Mouse (Mus musculus) limb, embryonic 15.5 days (tissue): Measurements from ENCODE around the gene Cdca5. TPM values are rescaled to one million over a fixed set of nuclear protein-coding genes. Genes with fewer than 3 reads are reported as not detected.

Source experiments
- ATAC-seq: fragments of 200-750 bp; cut with Nextera tagmentation; 2 replicates; pipeline ENCODE4 v1.8.0; 2017; ENCODE audit warnings: low read depth, moderate TSS enrichment; ENCODE audit not compliant: insufficient number of reproducible peaks, low FRiP score, low TSS enrichment
- H3K27ac ChIP-seq: fragments of 300-500 bp; sonication (generic); 2 replicates; pipeline ENCODE4 v1.5.1; 2015; ENCODE audit warnings: moderate library complexity, mild to moderate bottlenecking, inconsistent platforms
- H3K27me3 ChIP-seq: fragments of 300-500 bp; sonication (generic); 2 replicates; pipeline ENCODE4 v1.6.1; 2015; ENCODE audit warnings: inconsistent platforms
- H3K36me3 ChIP-seq: fragments of 300-500 bp; sonication (generic); 2 replicates; pipeline ENCODE4 v1.6.1; 2015; ENCODE audit warnings: inconsistent platforms
- H3K4me1 ChIP-seq: fragments of 300-500 bp; sonication (generic); 2 replicates; pipeline ENCODE4 v1.6.1; 2015; ENCODE audit warnings: inconsistent platforms
- H3K4me2 ChIP-seq: fragments of 300-500 bp; sonication (generic); 2 replicates; pipeline ENCODE4 v1.6.1; 2015; ENCODE audit warnings: mild to moderate bottlenecking, inconsistent platforms
- H3K4me3 ChIP-seq: fragments of 300-500 bp; sonication (generic); 2 replicates; pipeline ENCODE4 v1.5.1; 2015; ENCODE audit warnings: mild to moderate bottlenecking, inconsistent platforms
- H3K9ac ChIP-seq: fragments of 300-500 bp; sonication (generic); 2 replicates; pipeline ENCODE4 v1.6.1; 2015; ENCODE audit warnings: inconsistent platforms
- H3K9me3 ChIP-seq: fragments of 300-500 bp; sonication (generic); 2 replicates; pipeline ENCODE4 v1.6.1; 2016; ENCODE audit warnings: inconsistent platforms
- WGBS: fragments of 180-500 bp; shearing (Covaris S2); methylation state at CpG from one replicate; pipeline ENCODE4 v1.1.7; 2015; 5-methylcytosine and 5-hydroxymethylcytosine counted together
- microRNA-seq: library from miRNA; unstranded; fragments of <30 nt; microRNA quantifications from one replicate; pipeline ENCODE4, GENCODE M21; 2016
- polyA plus RNA-seq: library from polyadenylated mRNA; unstranded; fragments of >200 nt; fragmentation: Nextera tagmentation; extraction: Ambion mirVana; gene quantifications from 2 replicates; pipeline ENCODE4 v1.2.1, GENCODE M21; 2015

Cdca5 gene
- polyA plus RNA-seq, 1 experiment from 2014 or later = 27.1 TPM

GRCm38 (mm10) chr19:6136397-6136796 lies 51.6 kb downstream of the Cdca5 start:
- Histone ChIP-seq H3K4me2 (no peak overlapping the region), H3K27ac (no peak overlapping the region), H3K9ac (no peak overlapping the region), H3K27me3 (no peaks in the 10 kb centered on the region), H3K4me1 (peaks cover 11% of the 10 kb centered on the region), H3K4me3 (no peak overlapping the region), H3K36me3 (peaks cover 37% of the 10 kb centered on the region), H3K9me3 (no peaks in the 10 kb centered on the region)
- ATAC-seq = no peak
- 79% methylated on average over 3 of the region's 3 CpGs for WGBS

GRCm38 (mm10) chr19:6139701-6140100 lies 54.9 kb downstream of the Cdca5 start:
- Histone ChIP-seq H3K36me3 (peaks cover 30% of the 10 kb centered on the region), H3K9ac (no peak overlapping the region), H3K4me1 (peaks cover 16% of the 10 kb centered on the region), H3K9me3 (no peaks in the 10 kb centered on the region), H3K4me2 (peak overlapping the region; percentile 77), H3K4me3 (peak overlapping the region; percentile 56; the same call in 1 of the 2 replicates), H3K27ac (peak overlapping the region; percentile 33; the same call in 1 of the 2 replicates), H3K27me3 (no peaks in the 10 kb centered on the region)
- WGBS = 89% methylated on average over 6 of the region's 6 CpGs
- ATAC-seq = no peak

DNA sequence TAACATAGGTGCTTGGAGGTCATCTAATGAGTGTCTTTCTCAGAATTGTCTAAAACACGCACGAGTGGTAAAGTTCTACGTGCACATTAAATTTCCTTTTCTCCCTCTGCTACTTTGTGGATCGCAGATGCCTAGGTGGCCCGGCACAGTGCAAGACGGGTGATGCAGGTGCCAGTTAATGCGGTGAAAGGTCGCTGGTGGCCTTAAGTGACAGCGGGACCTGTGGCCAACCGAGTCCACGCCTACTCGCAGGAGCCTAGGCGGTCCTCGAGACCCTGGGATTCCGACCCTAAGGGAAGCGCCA lies 55.5 kb downstream of the Cdca5 start:
- 4% methylated on average over 16 of the region's 16 CpGs for WGBS
- H3K36me3 ChIP-seq = peaks cover 24% of the 10 kb centered on the region
- peak overlapping the region; percentile 56 for H3K4me3 ChIP-seq
- peaks cover 16% of the 10 kb centered on the region for H3K4me1 ChIP-seq
- H3K27me3 ChIP-seq = no peaks in the 10 kb centered on the region
- H3K9me3 ChIP-seq = no peaks in the 10 kb centered on the region
- ATAC-seq = no peak
- H3K9ac ChIP-seq = peak overlapping the region; percentile 85
- peak overlapping the region; percentile 94 for H3K27ac ChIP-seq
- peak overlapping the region; percentile 77 for H3K4me2 ChIP-seq

- no peaks in the 10 kb centered on the region for H3K9me3 ChIP-seq
- ATAC-seq = peak; percentile 88
- peak within 1 kb of the TSS; percentile 94 for H3K27ac ChIP-seq
- H3K36me3 ChIP-seq = peaks cover 18% of the 10 kb centered on the region
- peaks cover 16% of the 10 kb centered on the region for H3K4me1 ChIP-seq
- WGBS = under 1% methylated on average over 56 of the region's 68 CpGs
- H3K4me3 ChIP-seq = peak within 1 kb of the TSS; percentile 56
- no peaks in the 10 kb centered on the region for H3K27me3 ChIP-seq
- H3K4me2 ChIP-seq = peak within 1 kb of the TSS; percentile 77
- peak within 1 kb of the TSS; percentile 85 for H3K9ac ChIP-seq
These were observed 56.1 kb downstream of the Cdca5 start, which contains the start of gene Batf2 for GRCm38 (mm10) chr19:6140678-6141393. TSS of gene Batf2 (plus strand) at chr19:6140983.

- under 1% methylated on average over 15 of the region's 15 CpGs for WGBS
- Histone ChIP-seq H3K9me3 (no peaks in the 10 kb centered on the region), H3K4me1 (peaks cover 16% of the 10 kb centered on the region), H3K9ac (peak within 1 kb of the TSS; percentile 85), H3K36me3 (peaks cover 13% of the 10 kb centered on the region), H3K4me3 (peak within 1 kb of the TSS; percentile 56), H3K4me2 (peak within 1 kb of the TSS; percentile 77), H3K27me3 (no peaks in the 10 kb centered on the region), H3K27ac (peak within 1 kb of the TSS; percentile 94)
- ATAC-seq = peak; percentile 62
These were observed 56.6 kb downstream of the Cdca5 start, which contains the start of gene Arl2 for GRCm38 (mm10) chr19:6141394-6141749. TSS of gene Arl2 (minus strand) at chr19:6141548.

Small RNAs within 50 kb of the gene (microRNA-seq; reads per million reads assigned to microRNA genes)
- gene Mir6988 = 1.2 reads per million

Other genes with a start within 250 kb of the Cdca5 start
- 28.4 and 31.3 TPM in 2 replicates for gene Frmd8, start 209.7 kb upstream of the Cdca5 start, polyA plus RNA-seq
- gene Slc25a45, start 207.2 kb upstream of the Cdca5 start, polyA plus RNA-seq = 3.4 and 5.2 TPM in 2 replicates
- 3.1 TPM in 2 replicates for gene Tigd3, start 190.8 kb upstream of the Cdca5 start, polyA plus RNA-seq
- gene Dpf2, start 172.0 kb upstream of the Cdca5 start, polyA plus RNA-seq = 117 and 125 TPM in 2 replicates
- gene Cdc42ep2, start 160.2 kb upstream of the Cdca5 start, polyA plus RNA-seq = 9.2 and 12.6 TPM in 2 replicates
- gene Pola2, start 120.8 kb upstream of the Cdca5 start, polyA plus RNA-seq = 56.9 and 61.0 TPM in 2 replicates
- gene Slc22a20, start 98.8 kb upstream of the Cdca5 start, polyA plus RNA-seq = not detected in 2 replicates
- 21.1 and 26.0 TPM in 2 replicates for gene Capn1, start 69.1 kb upstream of the Cdca5 start, polyA plus RNA-seq
- 34.1 and 34.5 TPM in 2 replicates for gene Syvn1, start 38.4 kb upstream of the Cdca5 start, polyA plus RNA-seq
- 66.8 and 67.5 TPM in 2 replicates for gene Mrpl49, start 27.2 kb upstream of the Cdca5 start, polyA plus RNA-seq
- 723 and 835 TPM in 2 replicates for gene Fau, start 27.1 kb upstream of the Cdca5 start, polyA plus RNA-seq
- 33.0 and 33.6 TPM in 2 replicates for gene Znhit2, start 23.8 kb upstream of the Cdca5 start, polyA plus RNA-seq
- 19.0 and 28.8 TPM in 2 replicates for gene Tm7sf2, start 16.6 kb upstream of the Cdca5 start, polyA plus RNA-seq
- 64.4 and 72.6 TPM in 2 replicates for gene Vps51, start 7.8 kb upstream of the Cdca5 start, polyA plus RNA-seq
- gene Tmem262, start 5.0 kb upstream of the Cdca5 start, polyA plus RNA-seq = not detected in 2 replicates
- gene Gm28374, start 2.7 kb upstream of the Cdca5 start, polyA plus RNA-seq = 1.8 and 1.9 TPM in 2 replicates
- gene Zfpl1, start within 50 bp of the Cdca5 start, polyA plus RNA-seq = 88.8 and 93.6 TPM in 2 replicates
- 0.47 TPM in 1 of 2 replicates, not detected in the other for gene AC131692.1, start 9.4 kb downstream of the Cdca5 start, polyA plus RNA-seq
- gene Naaladl1, start 20.8 kb downstream of the Cdca5 start, polyA plus RNA-seq = 0.22 and 0.28 TPM in 2 replicates
- gene Sac3d1, start 33.7 kb downstream of the Cdca5 start, polyA plus RNA-seq = 43.7 and 49.1 TPM in 2 replicates
- 32.3 and 34.7 TPM in 2 replicates for gene Snx15, start 43.3 kb downstream of the Cdca5 start, polyA plus RNA-seq
- gene Batf2, start 56.0 kb downstream of the Cdca5 start, polyA plus RNA-seq = 0.13 and 0.24 TPM in 2 replicates
- 89.2 and 89.9 TPM in 2 replicates for gene Arl2, start 56.6 kb downstream of the Cdca5 start, polyA plus RNA-seq
- gene Majin, start 99.4 kb downstream of the Cdca5 start, polyA plus RNA-seq = 0.19 TPM in 1 of 2 replicates, not detected in the other
- gene Gpha2, start 141.4 kb downstream of the Cdca5 start, polyA plus RNA-seq = 1.8 and 2.1 TPM in 2 replicates
- 26.1 and 30.0 TPM in 2 replicates for gene Ppp2r5b, start 150.9 kb downstream of the Cdca5 start, polyA plus RNA-seq
- 8.6 and 9.0 TPM in 2 replicates for gene Atg2a, start 156.7 kb downstream of the Cdca5 start, polyA plus RNA-seq
- 93.6 and 103 TPM in 2 replicates for gene Ehd1, start 191.7 kb downstream of the Cdca5 start, polyA plus RNA-seq
- 1.4 and 2.0 TPM in 2 replicates for gene Cdc42bpg, start 221.5 kb downstream of the Cdca5 start, polyA plus RNA-seq
- 81.5 and 81.7 TPM in 2 replicates for gene Men1, start 250.0 kb downstream of the Cdca5 start, polyA plus RNA-seq